Mouse (Mus musculus) adrenal gland, adult 8-10 months (tissue): ENCODE measurements around the gene Nxph3. TPM values are rescaled to one million over a fixed set of nuclear protein-coding genes. Genes with fewer than 3 reads are reported as not detected.

Source experiments
- DNase-seq: peaks from one replicate; pipeline ENCODE4 v3.0.0; 2022
- total RNA-seq, 4 experiments: library from RNA; stranded (reverse); gene quantifications; 2 replicates each; pipeline ENCODE4 v1.2.4; 2022

Nxph3 gene
- total RNA-seq, result 1 to 10 TPM; 3.0 to 5.8 (median 3.9) TPM

- DNase-seq, result peak; percentile 62
Measured at GRCm38 (mm10) chr11:95514298-95514861, at the start of gene Nxph3. Nxph3 (minus strand) TSS chr11:95514570.

GRCm38 (mm10) chr11:95563849-95564248, 49.5 kb upstream of the Nxph3 start:
- DNase-seq, result no peak

DNA sequence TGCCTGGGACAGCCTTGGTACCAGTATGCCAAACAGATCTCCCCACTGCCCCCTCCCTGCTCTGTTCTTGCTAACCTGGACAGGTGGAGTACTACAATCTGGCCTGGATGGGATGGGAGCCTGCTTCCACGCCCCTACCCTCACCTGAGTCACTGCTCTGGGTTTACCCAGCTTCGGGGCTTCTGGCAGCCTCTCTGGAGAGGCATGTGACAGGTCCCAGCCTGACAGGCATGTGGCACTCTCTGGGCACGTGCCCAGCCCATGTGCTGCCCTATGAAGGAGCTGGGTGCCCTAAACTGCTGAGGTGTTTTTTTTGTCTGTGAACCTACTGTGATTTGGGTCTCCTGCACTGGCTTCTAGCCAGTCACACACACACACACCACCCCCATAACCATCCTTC, 46.4 kb upstream of the Nxph3 start:
- no peak for DNase-seq

GRCm38 (mm10) chr11:95559761-95560160, 45.4 kb upstream of the Nxph3 start:
- DNase-seq, result no peak

DNA sequence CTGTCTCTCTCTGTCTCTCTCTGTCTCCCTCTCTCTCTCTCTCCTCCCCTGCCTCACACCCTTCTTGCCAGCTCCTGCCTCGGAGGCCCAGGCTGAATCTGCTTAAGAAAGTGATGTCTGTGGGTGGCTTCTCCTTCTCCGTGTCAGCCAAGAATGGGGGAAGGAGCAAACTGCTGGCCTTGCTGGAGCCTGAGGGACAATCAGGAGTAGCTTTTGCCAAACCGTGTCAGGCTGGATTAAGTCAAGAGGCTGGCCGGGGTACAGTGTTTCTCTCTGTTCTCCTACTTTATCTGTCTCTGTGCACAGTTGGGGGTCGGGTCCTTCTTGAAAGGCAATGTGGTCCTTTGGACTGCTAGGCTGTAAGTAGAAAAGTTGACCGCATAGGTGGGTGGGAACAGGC, 43.3 kb upstream of the Nxph3 start:
- DNase-seq, result no peak

DNA sequence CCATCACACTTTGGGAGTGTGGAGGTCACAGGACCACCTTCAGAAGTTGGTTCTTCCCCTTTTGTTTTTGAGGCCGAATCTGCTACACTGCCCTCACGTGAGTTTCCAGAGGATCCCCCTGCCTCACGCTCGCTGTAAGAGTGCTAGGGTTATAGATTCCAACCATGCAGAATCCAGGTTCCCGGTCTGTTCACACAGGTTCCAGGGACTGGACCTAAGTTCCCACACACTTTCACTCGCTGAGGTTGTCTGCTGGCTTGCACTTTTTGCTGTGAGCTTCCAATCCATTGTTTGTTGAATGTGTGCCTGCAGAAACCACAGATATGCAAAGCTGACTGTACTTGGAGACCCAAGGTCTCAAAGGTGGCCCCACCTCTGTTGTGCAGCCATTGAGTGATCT, 42.7 kb upstream of the Nxph3 start:
- DNase-seq, result no peak

DNA sequence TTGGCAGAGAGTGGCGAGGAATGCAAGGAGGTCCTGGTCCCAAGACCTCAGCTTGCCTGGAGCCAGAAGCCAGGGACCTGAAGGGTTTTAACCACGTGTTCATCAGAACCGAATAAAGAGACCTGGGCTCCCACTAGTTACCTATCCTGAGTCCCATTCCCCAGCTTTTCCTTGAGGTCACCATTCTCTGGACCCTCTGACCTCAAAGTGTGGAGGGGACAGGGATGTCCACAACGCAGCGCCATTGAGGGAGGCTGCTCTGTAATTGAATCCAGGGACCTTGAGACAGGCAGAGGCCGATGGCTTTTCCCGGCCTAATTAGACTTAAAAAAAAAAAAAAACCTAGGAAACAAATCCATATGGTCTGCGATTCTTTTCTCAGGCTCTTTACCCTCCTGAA, 40.9 kb upstream of the Nxph3 start:
- no peak for DNase-seq

DNA sequence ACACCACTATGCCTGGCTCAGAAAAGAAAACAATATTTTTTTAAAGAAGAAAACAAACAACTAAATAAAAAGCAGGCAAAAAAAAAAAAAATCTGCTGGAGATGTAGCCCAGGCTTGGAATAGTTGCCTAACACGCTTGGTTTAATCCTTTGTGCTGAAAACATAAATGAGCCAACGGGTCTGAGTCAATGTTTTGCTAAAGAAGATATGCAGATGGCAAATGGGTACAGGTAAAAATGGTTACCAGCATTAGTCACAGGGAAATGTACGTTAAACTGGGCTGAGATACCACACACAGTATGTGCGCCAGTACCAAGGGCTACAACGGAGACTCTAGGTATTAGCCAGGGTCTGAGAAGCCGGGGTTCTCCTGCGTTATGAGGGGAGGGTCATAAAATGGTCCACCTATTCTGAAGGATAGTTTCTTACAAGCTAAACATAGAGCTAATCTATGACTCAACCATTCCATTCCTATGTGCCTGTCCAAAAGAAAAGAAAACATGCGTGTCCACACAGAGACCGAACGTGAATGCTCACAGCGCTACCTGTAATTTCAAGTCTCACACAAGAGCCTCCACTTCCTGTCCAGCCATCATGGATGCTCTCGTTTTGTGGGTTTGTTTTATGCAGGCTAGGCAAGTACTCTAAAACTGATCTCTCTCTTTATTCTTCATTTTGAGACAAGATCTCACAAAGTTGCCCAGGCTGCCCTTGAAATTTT, 36.1 kb upstream of the Nxph3 start:
- no peak for DNase-seq

- no peak for DNase-seq
Measured at GRCm38 (mm10) chr11:95546021-95546782, 31.8 kb upstream of the Nxph3 start.

DNA sequence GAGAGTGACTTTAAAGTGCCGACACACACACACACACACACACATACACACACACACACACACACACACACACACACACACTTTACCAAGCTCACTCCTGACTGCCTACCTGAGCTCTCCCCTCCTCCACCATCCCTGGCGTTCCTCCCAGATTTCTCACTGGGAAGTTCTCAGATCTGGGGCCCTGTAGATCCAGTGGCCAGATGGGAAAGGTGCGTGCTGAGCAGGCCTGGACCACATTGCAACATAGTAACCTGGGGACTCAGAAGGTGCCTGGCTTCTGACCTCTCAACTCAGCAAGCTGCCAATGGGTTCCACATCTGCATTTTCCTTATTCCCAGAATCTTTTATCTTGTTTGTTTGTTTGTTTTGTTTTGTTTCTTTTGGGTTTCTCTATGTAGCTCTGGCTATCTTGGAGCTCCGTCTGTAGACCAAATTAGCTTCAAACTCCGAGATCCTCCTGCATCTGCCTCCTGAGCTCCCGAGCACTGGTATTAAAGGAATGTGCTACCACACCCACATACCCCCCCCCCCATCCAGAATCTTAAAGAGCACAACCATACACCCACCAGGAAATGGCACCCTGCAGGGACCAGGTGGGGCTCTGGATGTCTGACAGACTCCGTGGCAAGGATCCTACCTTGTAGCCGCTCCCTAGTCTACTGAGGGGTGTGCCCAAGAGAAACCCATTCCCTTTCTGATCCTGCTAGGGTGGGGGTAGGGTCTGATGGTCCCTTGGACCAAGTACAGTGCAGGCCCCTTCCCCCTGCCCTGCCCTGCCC, 30.4 kb upstream of the Nxph3 start:
- no peak for DNase-seq

DNA sequence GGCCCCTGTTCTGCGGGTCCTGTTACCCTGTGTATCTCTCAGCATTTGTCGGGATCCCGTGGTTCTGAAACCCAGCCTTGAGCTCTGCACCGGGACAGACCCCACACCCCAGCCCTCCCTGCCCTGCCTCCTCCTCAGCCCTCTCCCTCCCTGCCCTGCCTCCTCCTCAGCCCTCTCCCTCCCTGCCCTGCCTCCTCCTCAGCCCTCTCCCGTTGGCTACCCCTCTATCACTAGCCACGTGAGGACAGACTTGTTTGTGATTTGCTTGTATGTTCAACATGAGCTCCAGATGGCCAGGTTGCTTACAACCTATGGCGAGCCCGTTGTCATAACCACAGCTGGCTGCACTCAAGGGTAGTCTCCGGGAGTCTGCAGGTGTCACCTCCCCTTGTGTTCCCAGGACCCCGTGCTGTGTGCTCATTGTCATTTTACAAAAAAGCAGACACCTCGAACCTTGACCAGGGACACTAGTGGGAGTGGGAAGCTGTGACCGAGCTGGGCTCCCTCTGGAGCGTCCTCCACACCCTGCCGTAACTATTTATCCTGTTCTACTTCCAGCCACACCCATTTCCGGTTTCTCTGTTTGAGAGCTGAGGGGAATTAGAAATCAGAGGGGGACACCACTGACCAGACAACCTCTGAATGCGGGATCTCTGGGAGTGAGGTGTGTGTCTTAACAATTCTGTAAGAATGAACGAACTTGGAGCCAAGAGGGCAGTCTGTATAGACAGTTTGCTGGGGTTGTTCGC, 26.4 kb upstream of the Nxph3 start:
- DNase-seq, result no peak

DNA sequence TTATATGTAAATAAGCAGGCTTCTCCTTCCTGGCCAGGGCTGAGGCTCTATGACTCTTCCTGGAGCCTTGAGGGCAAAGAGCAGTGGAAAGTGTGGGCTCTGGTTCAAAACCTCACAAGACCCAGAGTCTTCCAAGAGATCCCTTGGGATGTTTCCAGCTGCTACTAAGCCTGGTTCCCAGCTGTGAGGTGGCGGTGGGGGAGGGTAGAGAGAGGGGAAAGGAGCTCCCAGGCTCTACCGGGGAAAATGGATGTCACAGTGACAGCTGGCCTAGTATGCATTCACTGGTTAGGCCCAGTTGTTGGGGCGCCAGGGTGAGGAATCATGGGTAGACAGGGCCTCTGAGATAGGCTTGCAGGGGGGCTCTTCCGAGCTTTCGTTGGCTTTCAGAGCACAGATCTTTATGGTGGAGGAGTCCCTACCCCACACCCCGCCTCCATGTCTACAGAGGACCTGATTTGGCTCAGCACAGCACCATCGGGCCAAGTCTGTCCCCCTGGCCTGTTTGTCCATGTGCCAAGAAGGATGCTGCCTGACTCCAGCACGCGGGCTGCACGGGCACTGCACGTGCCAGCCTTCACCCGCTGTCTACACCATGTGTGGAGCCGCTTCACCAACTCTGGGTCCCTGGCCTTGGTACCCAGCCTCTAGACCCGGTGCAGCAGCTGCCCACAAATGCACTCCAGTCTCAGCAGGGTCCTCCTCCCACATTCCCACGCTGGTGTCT, 24.2 kb upstream of the Nxph3 start:
- DNase-seq, result no peak

DNA sequence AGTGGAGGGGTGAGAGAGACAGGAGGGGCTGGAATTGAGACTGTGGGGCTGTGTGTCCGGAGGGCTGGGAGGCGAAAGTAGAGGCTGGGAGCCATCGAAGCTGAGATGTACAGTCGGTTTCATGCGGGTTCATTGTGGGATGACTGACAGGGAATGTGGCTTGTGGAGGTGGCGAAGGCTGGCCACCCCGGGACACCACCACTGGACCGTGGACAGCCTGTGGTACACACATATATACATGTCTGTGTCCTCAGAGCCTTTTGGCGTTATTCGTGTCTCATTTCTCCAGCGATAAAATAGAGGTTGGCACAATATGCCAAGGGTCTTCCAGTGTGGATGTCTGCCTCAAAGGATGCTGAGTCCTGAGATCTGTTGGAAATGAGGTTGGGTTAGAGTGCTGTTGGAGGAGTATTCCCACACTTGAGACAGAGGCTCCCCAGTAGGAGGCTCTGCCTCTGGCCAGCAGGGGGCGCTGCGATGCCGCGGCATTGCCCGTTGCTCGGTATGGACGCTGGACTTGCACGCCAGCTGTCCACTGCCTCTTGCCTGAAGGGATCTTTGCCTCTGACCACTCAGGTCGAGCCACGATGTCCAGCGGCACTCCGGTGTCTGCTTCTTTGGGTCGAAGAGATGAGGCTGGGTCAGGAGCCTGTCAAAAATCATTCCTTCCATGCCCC, 19.3 kb upstream of the Nxph3 start:
- peak; percentile 77 for DNase-seq

DNA sequence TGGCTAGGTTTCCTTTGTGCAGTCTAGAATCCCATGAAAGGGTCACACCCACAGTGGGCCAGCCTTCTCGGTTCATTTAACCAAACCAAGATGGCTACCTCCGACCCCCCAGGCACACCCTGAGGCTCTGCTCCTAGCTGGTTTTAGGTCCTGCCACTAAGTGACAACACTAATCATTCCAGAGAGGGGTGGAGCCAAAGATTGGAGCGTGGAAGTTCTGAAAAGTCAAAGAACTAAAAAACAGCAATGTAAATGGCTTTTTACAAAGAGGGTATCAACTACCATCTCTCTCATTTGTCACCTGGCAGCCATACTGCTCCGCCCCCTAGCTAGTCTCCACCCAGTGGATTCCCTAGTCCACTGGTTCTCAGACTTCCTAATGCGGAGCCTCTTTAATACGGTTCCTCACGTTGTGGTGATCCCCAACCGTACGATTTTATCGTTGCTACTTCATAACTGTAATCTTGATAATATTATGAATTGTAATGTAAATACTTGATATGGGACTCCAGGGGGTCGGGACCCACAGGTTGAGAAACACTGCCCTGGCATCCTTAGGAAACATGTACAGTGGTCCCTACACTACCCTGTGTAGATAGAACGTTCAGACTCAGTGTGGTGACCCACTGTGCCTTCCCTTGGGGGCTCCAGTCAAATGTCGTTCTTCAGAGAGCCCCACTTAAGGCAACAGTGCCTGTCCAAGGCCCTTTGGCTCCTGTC, 18.1 kb upstream of the Nxph3 start:
- DNase-seq, result no peak

GRCm38 (mm10) chr11:95528231-95528630, 13.9 kb upstream of the Nxph3 start:
- DNase-seq, result no peak

DNA sequence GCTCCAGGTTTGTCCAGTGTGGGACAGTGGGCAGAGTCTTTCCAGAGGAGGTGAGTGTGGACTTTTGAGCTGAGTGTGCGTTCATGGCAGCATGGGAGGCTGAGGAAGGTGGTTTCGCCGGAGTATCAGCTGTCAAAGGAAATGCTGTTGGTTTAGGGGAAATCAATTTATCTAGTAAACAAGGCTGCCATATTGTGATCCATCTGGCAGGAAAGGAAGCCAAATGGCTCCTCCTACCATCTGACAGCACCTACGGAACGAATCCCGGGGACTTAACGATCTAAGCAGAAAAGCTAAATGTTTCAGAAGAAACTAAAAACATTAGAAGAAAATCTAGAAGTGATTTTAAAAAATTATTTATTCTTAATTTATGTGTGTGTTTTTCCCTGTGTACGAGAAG, 12.9 kb upstream of the Nxph3 start:
- DNase-seq, result no peak

DNA sequence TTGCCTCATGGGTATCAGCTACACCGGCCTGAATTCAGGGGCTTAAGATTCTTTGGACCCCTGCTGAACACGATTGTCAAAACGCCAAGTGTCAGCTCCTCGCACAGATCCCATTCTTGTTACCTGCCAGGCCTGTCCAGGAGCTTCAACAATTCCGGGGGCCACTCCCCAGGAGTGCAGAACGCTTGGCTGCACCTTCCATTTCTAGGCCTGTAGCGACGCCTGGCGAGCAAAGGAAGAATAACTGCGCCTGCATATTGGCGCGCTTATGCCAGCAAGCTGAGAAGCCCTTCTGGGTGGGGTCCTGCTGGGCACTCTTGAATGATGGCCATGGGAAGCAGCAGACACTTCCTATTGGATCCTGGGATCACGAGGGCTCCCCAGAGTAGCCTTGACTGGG, 7.2 kb upstream of the Nxph3 start:
- peak; percentile 51 for DNase-seq

DNA sequence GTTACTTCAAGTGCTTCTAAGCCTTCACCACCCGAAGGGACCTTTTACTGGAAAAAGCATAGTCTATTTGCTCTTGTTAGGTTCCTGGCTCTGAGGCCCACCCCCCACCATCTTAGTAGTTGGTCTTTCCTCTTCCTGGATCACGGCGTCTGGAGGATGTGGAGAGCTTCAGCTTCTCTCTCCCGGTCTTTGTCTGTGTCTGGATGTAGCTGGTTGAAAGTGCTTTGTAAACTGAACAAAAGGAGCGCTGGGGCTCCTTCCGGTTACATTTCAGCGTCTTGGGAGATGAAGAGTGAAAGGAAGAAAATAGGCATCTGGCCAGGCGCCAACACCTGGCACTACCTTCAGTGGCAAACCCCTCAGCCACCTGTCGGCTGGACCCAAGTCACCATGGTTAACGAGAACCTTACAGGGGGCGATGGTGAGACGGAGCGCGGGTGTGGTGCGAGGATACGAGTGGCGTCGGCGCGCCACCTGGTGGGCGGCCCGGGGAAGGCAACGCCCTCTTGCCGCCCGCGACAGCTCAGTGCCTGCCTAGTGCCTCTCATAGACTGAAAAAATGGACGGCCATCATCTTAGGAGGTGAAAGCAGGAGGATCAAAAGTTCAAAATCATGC, 6.2 kb upstream of the Nxph3 start:
- peak; percentile 67 for DNase-seq

DNA sequence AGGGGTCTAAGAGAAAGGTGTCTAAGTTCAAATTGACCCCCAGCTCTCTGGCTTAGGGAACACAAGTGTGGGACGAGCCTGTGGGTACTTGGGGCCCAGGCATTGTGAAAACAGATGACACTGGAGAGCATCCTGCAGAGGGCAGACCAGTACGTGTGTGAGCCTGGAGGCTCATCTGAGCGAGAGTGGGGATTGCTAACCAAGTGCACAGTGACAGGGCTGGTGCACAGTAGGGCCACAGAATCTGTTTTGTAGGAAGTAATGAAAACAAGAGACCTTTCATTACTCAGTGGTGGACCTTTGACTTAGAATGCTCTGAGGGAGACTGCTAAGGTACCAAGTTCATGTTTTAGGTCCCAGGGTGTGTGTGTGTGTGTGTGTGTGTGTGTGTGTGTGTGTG, 5.6 kb upstream of the Nxph3 start:
- no peak for DNase-seq

- no peak for DNase-seq
Measured at GRCm38 (mm10) chr11:95519299-95519698, 4.9 kb upstream of the Nxph3 start.
